Mouse (Mus musculus): ENCODE measurements around the gene Cacna1d. TPM values are rescaled to one million over a fixed set of nuclear protein-coding genes. Genes with fewer than 3 reads are reported as not detected.

Cacna1d gene
- polyA plus RNA-seq, 1 experiment from 2014 or later: 0.38 TPM

DNA sequence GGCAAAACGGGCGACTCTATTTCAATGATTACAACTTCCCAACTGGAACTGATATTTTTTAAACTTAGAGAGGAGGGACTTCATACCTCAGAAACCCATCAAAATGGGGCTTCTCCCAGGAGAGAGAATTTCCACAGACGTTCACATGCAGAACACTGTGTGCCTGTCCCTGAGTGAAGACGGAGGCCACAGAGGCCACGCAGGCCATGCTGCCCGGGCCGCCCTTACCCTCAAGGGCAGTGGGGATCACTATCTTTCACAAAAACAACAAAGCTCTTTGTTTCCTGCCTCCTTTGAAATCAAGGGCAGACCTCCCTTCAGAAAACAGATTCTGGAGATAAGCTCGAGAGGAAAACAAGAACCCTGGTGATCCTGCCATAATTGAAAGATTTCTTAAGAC is 164.2 kb downstream of the Cacna1d start:
- H3K27me3 ChIP-seq: no peaks in the 10 kb centered on the region
- ATAC-seq (ENCODE audit: low read depth): no peak
- H3K4me3 ChIP-seq (replicated peaks): no peak overlapping the region
- H3K9me3 ChIP-seq (replicated peaks): no peaks in the 10 kb centered on the region
- no peaks in the 10 kb centered on the region for H3K4me1 ChIP-seq (replicated peaks)
- no peak overlapping the region for H3K27ac ChIP-seq
- 44% methylated on average over 8 of the region's 8 CpGs for WGBS (ENCODE audit: insufficient replicate concordance)
- no peak overlapping the region for H3K4me2 ChIP-seq
- DNase-seq: no peak
- no peaks in the 10 kb centered on the region for H3K36me3 ChIP-seq
- no peak overlapping the region for H3K9ac ChIP-seq

DNA sequence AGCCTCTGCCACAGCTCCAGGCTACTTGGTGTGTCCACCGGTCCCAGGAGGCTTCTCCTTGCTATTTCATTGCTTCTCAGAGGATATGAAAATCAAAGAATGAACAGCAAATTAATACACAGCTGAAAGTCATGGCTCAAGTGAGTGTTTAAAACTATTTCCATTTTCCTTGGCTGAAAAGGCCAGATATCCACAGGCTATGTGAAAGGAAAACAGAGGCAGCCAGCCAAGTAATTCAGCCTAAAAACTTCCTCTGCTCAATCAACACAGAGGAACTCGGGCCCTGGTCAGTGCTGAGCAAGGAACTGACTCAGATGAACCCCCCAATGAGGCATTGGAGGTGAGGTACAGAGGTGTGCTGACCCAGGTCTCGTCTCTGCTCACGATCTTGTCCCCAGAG is 165.0 kb downstream of the Cacna1d start:
- Histone ChIP-seq H3K4me3 (replicated peaks) (no peak overlapping the region), H3K27ac (no peak overlapping the region), H3K9me3 (replicated peaks) (no peaks in the 10 kb centered on the region), H3K36me3 (no peaks in the 10 kb centered on the region), H3K4me2 (no peak overlapping the region), H3K27me3 (no peaks in the 10 kb centered on the region), H3K4me1 (replicated peaks) (no peaks in the 10 kb centered on the region), H3K9ac (no peak overlapping the region)
- no peak for ATAC-seq (ENCODE audit: low read depth)
- no peak for DNase-seq
- 61% methylated on average over 4 of the region's 4 CpGs for WGBS (ENCODE audit: insufficient replicate concordance)

DNA sequence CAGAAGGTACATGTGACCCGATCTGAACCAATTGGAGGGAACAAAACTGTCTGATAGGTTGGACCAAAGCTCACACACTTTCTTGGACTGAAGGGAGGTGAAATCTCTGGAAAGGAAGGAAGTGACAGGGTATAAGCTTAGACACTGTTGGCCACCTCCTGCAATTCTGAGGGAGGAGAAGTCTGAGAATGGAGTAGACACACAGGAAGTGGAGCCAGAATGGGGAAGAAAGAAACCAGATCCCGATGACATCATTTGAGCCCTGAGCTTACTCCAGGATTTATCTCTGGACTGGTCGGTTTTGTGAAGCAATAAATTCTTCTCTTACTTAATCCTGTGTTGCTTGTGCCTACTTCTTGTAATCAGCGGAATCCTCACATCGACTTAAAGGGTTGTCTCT is 166.3 kb downstream of the Cacna1d start:
- DNase-seq (no peak), ATAC-seq (ENCODE audit: low read depth) (no peak)
- H3K4me3 ChIP-seq (replicated peaks): no peak overlapping the region
- H3K27ac ChIP-seq: no peak overlapping the region
- no peaks in the 10 kb centered on the region for H3K36me3 ChIP-seq
- H3K4me1 ChIP-seq (replicated peaks): no peaks in the 10 kb centered on the region
- no peaks in the 10 kb centered on the region for H3K27me3 ChIP-seq
- no peak overlapping the region for H3K4me2 ChIP-seq
- no peaks in the 10 kb centered on the region for H3K9me3 ChIP-seq (replicated peaks)
- WGBS (ENCODE audit: insufficient replicate concordance): 59% methylated on average over 5 of the region's 5 CpGs
- H3K9ac ChIP-seq: no peak overlapping the region

DNA sequence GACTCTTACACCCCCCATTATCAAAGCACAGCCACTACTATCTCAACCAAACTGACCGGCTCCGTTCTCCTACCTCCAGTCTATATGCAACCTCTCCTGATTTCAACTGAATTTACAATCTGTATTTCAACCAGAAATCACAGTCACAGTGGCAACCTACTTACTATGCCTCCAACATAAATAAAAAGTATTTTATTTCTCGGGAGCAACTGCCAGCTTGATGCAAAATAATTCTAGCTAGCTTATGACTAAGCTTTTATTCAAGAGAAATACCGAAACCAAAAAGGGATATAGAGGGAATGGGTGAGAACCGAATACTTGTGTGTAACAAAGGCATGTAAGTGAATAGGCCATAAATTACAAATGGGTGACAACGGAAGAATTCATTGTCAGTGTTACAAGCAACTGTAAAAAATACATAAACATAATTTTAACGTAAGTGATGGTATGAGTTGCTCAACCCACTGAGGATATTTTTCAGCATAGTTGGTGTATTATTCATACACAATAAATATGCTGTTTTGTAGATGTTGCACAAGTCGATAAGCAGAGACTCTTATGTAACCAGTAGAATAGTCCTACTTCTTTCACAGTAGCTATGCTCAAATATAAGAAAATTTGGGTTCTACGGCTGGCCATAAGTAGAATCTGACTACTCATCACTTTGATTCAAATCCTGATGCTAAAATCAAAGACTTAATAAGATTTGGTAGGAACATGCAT is 172.4 kb downstream of the Cacna1d start:
- Histone ChIP-seq H3K4me2 (no peak overlapping the region), H3K36me3 (no peaks in the 10 kb centered on the region), H3K4me1 (replicated peaks) (no peaks in the 10 kb centered on the region), H3K9ac (no peak overlapping the region), H3K27ac (no peak overlapping the region), H3K27me3 (no peaks in the 10 kb centered on the region), H3K4me3 (replicated peaks) (no peak overlapping the region), H3K9me3 (replicated peaks) (no peaks in the 10 kb centered on the region)
- no peak for ATAC-seq (ENCODE audit: low read depth)
- DNase-seq: no peak
- 68% methylated on average over 9 of the region's 9 CpGs for whole genome bisulfite sequencing (ENCODE audit: insufficient replicate concordance)

GRCm38 (mm10) chr14:30318293-30318692 is 173.0 kb downstream of the Cacna1d start:
- Histone ChIP-seq H3K9ac (no peak overlapping the region), H3K27ac (no peak overlapping the region), H3K4me3 (replicated peaks) (no peak overlapping the region), H3K4me2 (no peak overlapping the region), H3K4me1 (replicated peaks) (no peaks in the 10 kb centered on the region), H3K9me3 (replicated peaks) (no peaks in the 10 kb centered on the region), H3K36me3 (no peaks in the 10 kb centered on the region), H3K27me3 (no peaks in the 10 kb centered on the region)
- DNase-seq (no peak), ATAC-seq (ENCODE audit: low read depth) (no peak)
- WGBS (ENCODE audit: insufficient replicate concordance): 66% methylated on average over 12 of the region's 12 CpGs

DNA sequence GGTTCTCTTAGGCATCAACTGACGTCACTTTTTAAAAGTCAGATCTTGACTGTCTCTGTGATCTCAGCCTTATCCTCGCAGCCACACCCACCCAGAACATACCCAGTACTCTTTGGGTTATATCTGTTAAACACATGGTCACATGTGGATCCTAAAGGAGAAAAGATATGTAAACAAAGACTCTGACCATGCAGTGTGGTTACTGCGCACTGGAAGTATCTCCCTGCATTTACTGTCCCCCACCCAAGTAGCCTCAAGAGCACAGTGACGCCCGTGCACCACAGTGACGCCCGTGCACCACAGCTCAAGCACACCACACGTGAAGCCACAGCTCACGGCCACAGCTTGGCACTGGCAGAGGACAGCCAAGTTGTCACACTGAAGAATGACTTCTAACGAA is 173.6 kb downstream of the Cacna1d start:
- 56% methylated on average over 10 of the region's 10 CpGs for WGBS (ENCODE audit: insufficient replicate concordance)
- Histone ChIP-seq H3K4me2 (no peak overlapping the region), H3K27ac (no peak overlapping the region), H3K36me3 (no peaks in the 10 kb centered on the region), H3K9ac (no peak overlapping the region), H3K4me3 (replicated peaks) (no peak overlapping the region), H3K4me1 (replicated peaks) (no peaks in the 10 kb centered on the region), H3K9me3 (replicated peaks) (no peaks in the 10 kb centered on the region), H3K27me3 (no peaks in the 10 kb centered on the region)
- DNase-seq (no peak), ATAC-seq (ENCODE audit: low read depth) (no peak)

DNA sequence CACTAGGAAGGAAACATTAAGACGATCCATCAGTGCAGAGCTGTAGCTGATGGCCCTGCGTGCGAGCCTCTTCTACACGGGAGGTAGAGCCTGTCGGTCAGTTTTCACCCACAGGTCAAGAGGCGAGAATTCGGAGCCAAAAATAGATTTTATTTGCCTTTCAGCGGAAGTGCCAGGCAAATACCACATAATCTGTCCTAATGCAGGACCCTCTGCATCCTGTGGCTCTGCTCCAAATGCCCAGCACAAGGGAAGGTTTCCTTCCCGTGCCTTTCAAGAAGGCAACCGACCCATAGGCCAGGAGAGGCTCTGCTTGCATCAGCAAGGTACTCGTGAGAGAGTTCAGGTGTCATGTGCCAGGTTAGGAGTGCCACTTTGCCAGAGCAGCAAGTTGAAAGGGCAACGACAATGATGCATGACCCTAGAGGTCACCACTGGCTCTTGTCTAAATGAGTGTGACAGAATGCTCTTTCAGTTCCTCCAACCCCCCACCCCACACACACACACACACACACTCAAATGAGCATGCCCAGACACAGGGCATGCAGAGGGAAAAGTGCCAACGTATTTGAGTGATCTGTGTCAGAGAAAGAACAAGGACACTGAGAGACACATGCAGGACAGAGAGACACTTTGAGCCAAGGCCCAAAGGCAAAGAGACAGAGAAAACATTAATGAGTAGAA is 179.9 kb downstream of the Cacna1d start:
- H3K4me2 ChIP-seq: no peak overlapping the region
- 62% methylated on average over 13 of the region's 13 CpGs for WGBS (ENCODE audit: insufficient replicate concordance)
- H3K27ac ChIP-seq: no peak overlapping the region
- no peak overlapping the region for H3K9ac ChIP-seq
- DNase-seq (no peak), ATAC-seq (ENCODE audit: low read depth) (no peak)
- H3K4me1 ChIP-seq (replicated peaks): no peaks in the 10 kb centered on the region
- H3K36me3 ChIP-seq: no peaks in the 10 kb centered on the region
- H3K4me3 ChIP-seq (replicated peaks): no peak overlapping the region
- no peaks in the 10 kb centered on the region for H3K27me3 ChIP-seq
- H3K9me3 ChIP-seq (replicated peaks): no peaks in the 10 kb centered on the region

DNA sequence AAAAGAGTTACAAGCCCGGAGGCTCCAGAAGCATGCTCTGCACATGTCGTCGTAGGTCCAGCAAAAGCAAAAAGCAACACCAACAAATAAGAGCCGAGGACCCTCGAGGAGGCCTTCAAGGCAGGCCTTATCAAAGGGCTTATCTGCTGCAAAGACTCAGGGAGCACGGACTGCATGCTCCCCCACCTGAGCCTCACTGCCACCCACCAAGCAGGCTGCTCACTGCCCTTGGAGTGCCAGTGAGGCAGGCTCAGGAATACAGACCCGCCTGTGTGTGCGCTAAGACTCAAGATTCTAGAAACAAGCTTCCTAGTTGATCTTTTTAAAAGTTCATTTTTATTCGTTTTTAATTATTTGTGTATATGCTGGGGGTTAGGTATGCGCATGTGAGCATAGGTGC is 181.0 kb downstream of the Cacna1d start:
- DNase-seq (no peak), ATAC-seq (ENCODE audit: low read depth) (no peak)
- WGBS (ENCODE audit: insufficient replicate concordance): 67% methylated on average over 10 of the region's 10 CpGs
- no peak overlapping the region for H3K9ac ChIP-seq
- H3K9me3 ChIP-seq (replicated peaks): no peaks in the 10 kb centered on the region
- no peak overlapping the region for H3K4me2 ChIP-seq
- H3K27ac ChIP-seq: no peak overlapping the region
- H3K27me3 ChIP-seq: no peaks in the 10 kb centered on the region
- H3K4me3 ChIP-seq (replicated peaks): no peak overlapping the region
- no peaks in the 10 kb centered on the region for H3K4me1 ChIP-seq (replicated peaks)
- H3K36me3 ChIP-seq: no peaks in the 10 kb centered on the region

DNA sequence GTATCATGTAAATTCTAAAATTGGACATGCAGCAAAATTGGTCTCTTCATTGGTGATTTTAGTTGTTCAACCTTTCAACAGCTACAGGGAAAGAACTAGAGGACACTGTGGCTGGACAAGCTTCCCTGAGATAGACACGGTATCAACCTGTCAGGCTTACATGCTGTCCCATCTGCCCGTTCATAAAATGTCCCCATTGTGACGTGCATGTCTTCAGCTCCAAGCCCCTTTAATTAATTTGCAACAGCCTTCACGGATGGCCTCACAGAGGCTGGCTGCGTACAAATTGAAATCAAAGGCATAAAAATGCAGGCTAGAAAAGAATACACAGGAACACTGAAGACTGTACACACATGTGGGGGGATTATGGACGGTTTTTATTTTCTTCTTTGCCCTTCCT is 185.0 kb downstream of the Cacna1d start:
- Histone ChIP-seq H3K4me2 (no peak overlapping the region), H3K27ac (no peak overlapping the region), H3K4me1 (replicated peaks) (no peaks in the 10 kb centered on the region), H3K4me3 (replicated peaks) (no peak overlapping the region), H3K9ac (no peak overlapping the region), H3K9me3 (replicated peaks) (no peaks in the 10 kb centered on the region), H3K27me3 (no peaks in the 10 kb centered on the region), H3K36me3 (no peaks in the 10 kb centered on the region)
- WGBS (ENCODE audit: insufficient replicate concordance): 67% methylated on average over 6 of the region's 6 CpGs
- no peak for ATAC-seq (ENCODE audit: low read depth)
- no peak for DNase-seq

- Histone ChIP-seq H3K4me2 (no peak overlapping the region), H3K27me3 (no peaks in the 10 kb centered on the region), H3K27ac (no peak overlapping the region), H3K4me3 (replicated peaks) (no peak overlapping the region), H3K36me3 (no peaks in the 10 kb centered on the region), H3K9ac (no peak overlapping the region), H3K4me1 (replicated peaks) (no peaks in the 10 kb centered on the region), H3K9me3 (replicated peaks) (no peaks in the 10 kb centered on the region)
- ATAC-seq (ENCODE audit: low read depth) (no peak), DNase-seq (no peak)
- WGBS (ENCODE audit: insufficient replicate concordance): 72% methylated on average over 7 of the region's 7 CpGs
Measured at GRCm38 (mm10) chr14:30299946-30300345, 191.3 kb downstream of the Cacna1d start.

GRCm38 (mm10) chr14:30297492-30297891 is 193.8 kb downstream of the Cacna1d start:
- H3K9ac ChIP-seq: no peak overlapping the region
- no peaks in the 10 kb centered on the region for H3K4me1 ChIP-seq (replicated peaks)
- WGBS (ENCODE audit: insufficient replicate concordance): 78% methylated on average over 11 of the region's 11 CpGs

GRCm38 (mm10) chr14:30292135-30292463 is 199.2 kb downstream of the Cacna1d start:
- no peak overlapping the region for H3K27ac ChIP-seq
- 24% methylated on average over 1 of the region's 1 CpGs for WGBS (ENCODE audit: insufficient replicate concordance)

More at GRCm38 (mm10) chr14:30297492-30297891, 193.8 kb downstream of the Cacna1d start:
- H3K4me2 ChIP-seq: no peak overlapping the region
- DNase-seq (no peak), ATAC-seq (ENCODE audit: low read depth) (no peak)
- no peaks in the 10 kb centered on the region for H3K36me3 ChIP-seq
- H3K4me3 ChIP-seq (replicated peaks): no peak overlapping the region
- H3K9me3 ChIP-seq (replicated peaks): no peaks in the 10 kb centered on the region
- no peak overlapping the region for H3K27ac ChIP-seq
- no peaks in the 10 kb centered on the region for H3K27me3 ChIP-seq

More at GRCm38 (mm10) chr14:30292135-30292463, 199.2 kb downstream of the Cacna1d start:
- DNase-seq (no peak), ATAC-seq (ENCODE audit: low read depth) (no peak)
- Histone ChIP-seq H3K4me1 (replicated peaks) (no peaks in the 10 kb centered on the region), H3K36me3 (no peaks in the 10 kb centered on the region), H3K9me3 (replicated peaks) (no peaks in the 10 kb centered on the region), H3K4me3 (replicated peaks) (no peak overlapping the region), H3K4me2 (no peak overlapping the region), H3K9ac (no peak overlapping the region), H3K27me3 (no peaks in the 10 kb centered on the region)

Data from liver, embryonic 13.5 days (tissue).